Mouse (Mus musculus): Measurements from ENCODE around the gene Atrnl1. TPM values are rescaled to one million over a fixed set of nuclear protein-coding genes. Genes with fewer than 3 reads are reported as not detected.

Atrnl1 gene
- total RNA-seq, 1 experiment = 6.7 TPM

DNA sequence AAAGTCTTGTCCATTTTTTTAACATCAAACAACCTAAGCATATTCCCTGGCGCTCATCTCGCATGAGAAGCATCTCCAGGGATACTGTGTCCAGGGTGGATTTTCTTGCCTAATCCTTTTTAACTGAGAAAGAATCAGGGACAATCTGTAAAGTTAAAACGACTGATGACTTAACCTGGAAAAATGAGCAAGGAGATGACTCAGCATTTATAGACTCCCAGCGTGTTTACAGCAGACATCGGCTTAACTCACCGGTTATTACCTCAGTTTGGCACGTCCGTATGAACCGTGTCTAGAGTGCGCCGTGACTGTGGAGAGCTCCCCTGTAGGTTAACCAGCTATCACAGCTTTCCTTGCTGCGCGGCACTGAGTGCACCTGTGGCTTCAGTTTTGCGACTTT is 141.4 kb downstream of the Atrnl1 start:
- in situ Hi-C loops (cut with MboI; ENCODE audit: low sequenced_read_pairs in 2 of 2, unreplicated experiment in 2 of 2) = no loop called here
- no peak for DNase-seq (ENCODE audit: low read depth, low spot score)
- Histone ChIP-seq H3K9ac (ENCODE audit: insufficient read depth, low read depth, low read length, poor library complexity, severe bottlenecking) (no peak overlapping the region), H3K4me1 (ENCODE audit: control insufficient read depth in 2 of 2, insufficient read depth in 2 of 2, low read length in 2 of 2, poor library complexity in 1 of 2) (no peaks in the 10 kb centered on the region), H3K9me3 (ENCODE audit: control insufficient read depth, insufficient read depth, low read depth, low read length) (no peaks in the 10 kb centered on the region), H3K36me3 (ENCODE audit: control insufficient read depth, insufficient read depth, low read length, poor library complexity, severe bottlenecking) (no peaks in the 10 kb centered on the region), H3K27ac (ENCODE audit: insufficient read depth, low read depth, low read length, poor library complexity, severe bottlenecking) (no peak overlapping the region), H3K4me3 (ENCODE audit: insufficient read depth in 1 of 2, low read depth in 1 of 2, low read length in 2 of 2, poor library complexity in 1 of 2, severe bottlenecking in 1 of 2) (no peak overlapping the region)
- TF ChIP-seq MAFK (IDR thresholded peaks at IDR 0.05; ENCODE audit: insufficient read depth, low read depth, low read length) (peak; percentile 89), HCFC1 (IDR thresholded peaks at IDR 0.05; ENCODE audit: borderline replicate concordance, insufficient read depth, low read length) (no peak), ZNF384 (IDR thresholded peaks at IDR 0.05; ENCODE audit: low read depth, low read length) (no peak), CHD2 (IDR thresholded peaks at IDR 0.05; ENCODE audit: low read depth, low read length) (no peak)

DNA sequence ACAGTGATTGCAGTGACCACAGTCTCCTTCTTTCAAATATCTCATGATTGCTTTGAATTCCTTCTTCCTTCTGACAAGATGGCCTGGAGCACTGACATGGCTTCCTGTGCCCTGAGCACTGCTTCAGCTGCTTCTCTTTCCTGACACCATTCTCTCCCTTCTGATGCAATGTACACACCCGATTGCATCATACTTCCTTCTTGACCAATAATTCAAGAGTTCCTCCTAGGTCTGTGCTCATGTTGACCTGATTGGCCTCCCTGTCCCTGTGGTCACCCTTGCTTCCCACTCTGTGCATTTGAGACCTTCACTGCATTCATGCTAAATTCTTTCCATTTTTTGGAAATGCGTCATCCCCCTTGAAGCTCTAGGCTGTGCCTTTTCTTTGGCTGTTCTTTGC is 151.7 kb downstream of the Atrnl1 start:
- DNase-seq (ENCODE audit: low read depth, low spot score) = no peak
- TF ChIP-seq ZC3H11A (IDR thresholded peaks at IDR 0.05; ENCODE audit: borderline replicate concordance, low read depth, low read length) = no peak
- TF ChIP-seq HCFC1 (IDR thresholded peaks at IDR 0.05; ENCODE audit: borderline replicate concordance, insufficient read depth, low read length) = no peak
- no peak for TF ChIP-seq MAFK (IDR thresholded peaks at IDR 0.05; ENCODE audit: insufficient read depth, low read depth, low read length)
- TF ChIP-seq ZNF384 (IDR thresholded peaks at IDR 0.05; ENCODE audit: low read depth, low read length) = no peak
- TF ChIP-seq CHD2 (IDR thresholded peaks at IDR 0.05; ENCODE audit: low read depth, low read length) = no peak
- H3K9me3 ChIP-seq (ENCODE audit: control insufficient read depth, insufficient read depth, low read depth, low read length) = no peaks in the 10 kb centered on the region
- no peaks in the 10 kb centered on the region for H3K4me1 ChIP-seq (ENCODE audit: control insufficient read depth in 2 of 2, insufficient read depth in 2 of 2, low read length in 2 of 2, poor library complexity in 1 of 2)
- no peak overlapping the region; the same call in 1 of the 2 replicates for H3K27ac ChIP-seq (ENCODE audit: insufficient read depth, low read depth, low read length, poor library complexity, severe bottlenecking)
- H3K36me3 ChIP-seq (ENCODE audit: control insufficient read depth, insufficient read depth, low read length, poor library complexity, severe bottlenecking) = no peaks in the 10 kb centered on the region
- in situ Hi-C loops (cut with MboI; ENCODE audit: low sequenced_read_pairs in 2 of 2, unreplicated experiment in 2 of 2) = no loop called here
- no peak overlapping the region for H3K9ac ChIP-seq (ENCODE audit: insufficient read depth, low read depth, low read length, poor library complexity, severe bottlenecking)
- no peak overlapping the region for H3K4me3 ChIP-seq (ENCODE audit: insufficient read depth in 1 of 2, low read depth in 1 of 2, low read length in 2 of 2, poor library complexity in 1 of 2, severe bottlenecking in 1 of 2)

DNA sequence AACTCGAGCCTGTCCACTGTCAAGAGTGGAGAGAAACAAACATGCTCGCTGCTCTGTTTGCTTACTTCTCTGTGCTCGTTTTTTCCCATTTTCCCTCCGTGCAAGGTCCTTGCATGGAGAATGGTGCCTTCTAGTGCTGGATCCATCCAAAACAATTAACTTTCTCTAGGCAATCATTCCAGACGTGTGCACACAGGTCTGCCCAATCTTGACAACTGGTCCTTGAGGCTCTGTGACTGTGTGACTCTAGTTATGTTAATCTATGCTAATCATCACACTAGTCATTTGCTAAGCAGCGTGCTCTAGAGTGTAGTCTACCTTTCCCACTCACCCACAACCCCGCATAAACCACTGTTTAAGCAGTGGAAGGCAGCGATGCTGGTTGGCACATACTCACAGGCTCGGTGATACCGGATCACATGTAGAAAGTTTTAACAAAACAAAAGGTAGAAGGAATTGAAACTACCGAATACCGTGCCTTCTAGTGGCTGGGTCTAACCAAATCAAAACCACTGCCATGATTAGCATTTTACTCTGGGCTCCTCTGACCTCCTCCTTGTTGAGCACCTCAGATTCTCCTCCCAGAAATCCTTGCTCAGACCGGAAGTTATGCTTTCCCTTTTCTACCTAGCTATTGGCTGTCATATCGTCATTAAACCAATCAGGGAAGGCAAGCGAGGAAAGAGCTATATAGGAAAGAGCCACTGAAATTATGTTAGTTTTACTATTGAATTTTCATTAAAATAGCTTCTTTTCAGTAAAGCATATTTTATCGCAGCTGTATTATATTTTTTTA is 153.9 kb downstream of the Atrnl1 start:
- H3K9me3 ChIP-seq (ENCODE audit: control insufficient read depth, insufficient read depth, low read depth, low read length) = no peaks in the 10 kb centered on the region
- H3K4me1 ChIP-seq (ENCODE audit: control insufficient read depth in 2 of 2, insufficient read depth in 2 of 2, low read length in 2 of 2, poor library complexity in 1 of 2) = peaks cover 0 to 6% of the 10 kb centered on the region in 2 experiments; a peak in 1 of 4 replicates
- no peaks in the 10 kb centered on the region for H3K36me3 ChIP-seq (ENCODE audit: control insufficient read depth, insufficient read depth, low read length, poor library complexity, severe bottlenecking)
- in situ Hi-C loops (cut with MboI; ENCODE audit: low sequenced_read_pairs in 2 of 2, unreplicated experiment in 2 of 2) = no loop called here
- H3K4me3 ChIP-seq (ENCODE audit: insufficient read depth in 1 of 2, low read depth in 1 of 2, low read length in 2 of 2, poor library complexity in 1 of 2, severe bottlenecking in 1 of 2) = peak overlapping the region in 1 of 2 experiments; percentile 6; a peak in 1 of 4 replicates
- no peak overlapping the region for H3K9ac ChIP-seq (ENCODE audit: insufficient read depth, low read depth, low read length, poor library complexity, severe bottlenecking)
- DNase-seq (ENCODE audit: low read depth, low spot score) = no peak
- H3K27ac ChIP-seq (ENCODE audit: insufficient read depth, low read depth, low read length, poor library complexity, severe bottlenecking) = no peak overlapping the region
- TF ChIP-seq HCFC1 (IDR thresholded peaks at IDR 0.05; ENCODE audit: borderline replicate concordance, insufficient read depth, low read length) (no peak), ZNF384 (IDR thresholded peaks at IDR 0.05; ENCODE audit: low read depth, low read length) (no peak), CHD2 (IDR thresholded peaks at IDR 0.05; ENCODE audit: low read depth, low read length) (no peak), ZC3H11A (IDR thresholded peaks at IDR 0.05; ENCODE audit: borderline replicate concordance, low read depth, low read length) (no peak), MAFK (IDR thresholded peaks at IDR 0.05; ENCODE audit: insufficient read depth, low read depth, low read length) (no peak)

DNA sequence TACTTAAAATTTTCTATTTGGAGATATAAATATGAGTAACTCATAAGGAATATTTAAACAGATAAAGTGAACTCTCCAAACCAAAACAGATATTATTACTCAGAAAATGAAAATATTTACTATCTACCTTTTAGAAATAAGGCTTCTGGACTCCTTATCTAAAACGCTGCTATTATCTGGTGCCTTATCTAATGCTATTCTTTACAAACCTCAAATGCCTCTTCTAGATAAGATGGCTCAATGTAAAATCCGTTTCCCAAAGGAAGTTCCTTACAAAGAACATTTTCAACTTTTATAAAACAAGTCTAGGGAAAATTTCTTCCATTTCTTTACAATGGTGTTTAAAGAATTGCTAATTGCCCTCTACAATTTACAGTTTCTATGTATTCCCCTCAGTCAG is 156.2 kb downstream of the Atrnl1 start:
- no peak for TF ChIP-seq ZC3H11A (IDR thresholded peaks at IDR 0.05; ENCODE audit: borderline replicate concordance, low read depth, low read length)
- TF ChIP-seq MAFK (IDR thresholded peaks at IDR 0.05; ENCODE audit: insufficient read depth, low read depth, low read length) = no peak
- TF ChIP-seq CHD2 (IDR thresholded peaks at IDR 0.05; ENCODE audit: low read depth, low read length) = no peak
- no peak for TF ChIP-seq HCFC1 (IDR thresholded peaks at IDR 0.05; ENCODE audit: borderline replicate concordance, insufficient read depth, low read length)
- TF ChIP-seq ZNF384 (IDR thresholded peaks at IDR 0.05; ENCODE audit: low read depth, low read length) = no peak
- DNase-seq (ENCODE audit: low read depth, low spot score) = no peak
- in situ Hi-C loops (cut with MboI; ENCODE audit: low sequenced_read_pairs in 2 of 2, unreplicated experiment in 2 of 2) = no loop called here

More for the DNA sequence above, 156.2 kb downstream of the Atrnl1 start:
- Histone ChIP-seq H3K36me3 (ENCODE audit: control insufficient read depth, insufficient read depth, low read length, poor library complexity, severe bottlenecking) (no peaks in the 10 kb centered on the region), H3K4me1 (ENCODE audit: control insufficient read depth in 2 of 2, insufficient read depth in 2 of 2, low read length in 2 of 2, poor library complexity in 1 of 2) (peaks cover 0 to 6% of the 10 kb centered on the region in 2 experiments; a peak in 1 of 4 replicates), H3K4me3 (ENCODE audit: insufficient read depth in 1 of 2, low read depth in 1 of 2, low read length in 2 of 2, poor library complexity in 1 of 2, severe bottlenecking in 1 of 2) (no peak overlapping the region), H3K9ac (ENCODE audit: insufficient read depth, low read depth, low read length, poor library complexity, severe bottlenecking) (no peak overlapping the region), H3K27ac (ENCODE audit: insufficient read depth, low read depth, low read length, poor library complexity, severe bottlenecking) (no peak overlapping the region), H3K9me3 (ENCODE audit: control insufficient read depth, insufficient read depth, low read depth, low read length) (no peaks in the 10 kb centered on the region)
